Mouse (Mus musculus) hindlimb bud, embryonic 11.5 days (tissue): ENCODE measurements around the gene Rplp2.
"Not testable (repeated sequence)": the region's sequence is repeated elsewhere in the genome, so short reads cannot be mapped to it uniquely, and the experiment has no call there.

ENCODE experiments used
- DNase-seq: peaks from one replicate; pipeline ENCODE4 v3.0.0-alpha.2; 2012; ENCODE audit warnings: low read depth, low spot score; ENCODE audit errors: extremely low spot score

The Rplp2 gene

GRCm38 (mm10) chr7:141443828-141444237 is 3.3 kb upstream of the Rplp2 start, which contains the start of gene Pidd1:
Gene Pidd1, minus strand, starts transcription at chr7:141444025.
- no peak for DNase-seq

- not testable (repeated sequence) for DNase-seq
These were observed 796 bp upstream of the Rplp2 start for GRCm38 (mm10) chr7:141446374-141446773.

GRCm38 (mm10) chr7:141451928-141452327 is 4.8 kb downstream of the Rplp2 start:
- DNase-seq: no peak

GRCm38 (mm10) chr7:141453636-141454035 is 6.5 kb downstream of the Rplp2 start:
- no peak for DNase-seq

- DNase-seq: no peak
These were observed 7.9 kb downstream of the Rplp2 start, which contains the start of gene Pnpla2 for GRCm38 (mm10) chr7:141454967-141455551. Gene Pnpla2, plus strand, starts transcription at chr7:141455198.

- no peak for DNase-seq
These were observed 8.6 kb downstream of the Rplp2 start for GRCm38 (mm10) chr7:141455610-141456314.

- no peak for DNase-seq
These were observed 9.6 kb downstream of the Rplp2 start for GRCm38 (mm10) chr7:141456739-141457138.

GRCm38 (mm10) chr7:141457236-141457635 is 10.1 kb downstream of the Rplp2 start:
- no peak for DNase-seq

- DNase-seq: no peak
These were observed 11.0 kb downstream of the Rplp2 start for GRCm38 (mm10) chr7:141457986-141458660.

- DNase-seq: no peak
These were observed 11.5 kb downstream of the Rplp2 start for GRCm38 (mm10) chr7:141458661-141459060.

- no peak for DNase-seq
These were observed 12.1 kb downstream of the Rplp2 start for GRCm38 (mm10) chr7:141459301-141459711.

- DNase-seq: no peak
These were observed 12.8 kb downstream of the Rplp2 start for GRCm38 (mm10) chr7:141460001-141460390.

GRCm38 (mm10) chr7:141460391-141461113 is 13.4 kb downstream of the Rplp2 start, which contains the start of gene Cracr2b:
Gene Cracr2b, plus strand, starts transcription at chr7:141461094.
- no peak for DNase-seq

- no peak for DNase-seq
These were observed 14.6 kb downstream of the Rplp2 start for GRCm38 (mm10) chr7:141461521-141462332.

- DNase-seq: no peak
These were observed 15.2 kb downstream of the Rplp2 start for GRCm38 (mm10) chr7:141462333-141462821.

- no peak for DNase-seq
These were observed 16.8 kb downstream of the Rplp2 start for GRCm38 (mm10) chr7:141463824-141464602.

- DNase-seq: no peak
These were observed 17.5 kb downstream of the Rplp2 start for GRCm38 (mm10) chr7:141464603-141465201.

- no peak for DNase-seq
These were observed 18.3 kb downstream of the Rplp2 start for GRCm38 (mm10) chr7:141465388-141466044.

GRCm38 (mm10) chr7:141466045-141466394 is 18.9 kb downstream of the Rplp2 start:
- no peak for DNase-seq
